Mouse (Mus musculus) layer of hippocampus, adult 8-10 months (tissue): ENCODE measurements at regions not wholly inside any gene's neighbourhood (a gene's known extent, or its start where the extent isn't known, plus 50 kb on each side); places are given as distances from the start of the nearest gene placed in this dataset.
A peak's percentile ranks its signal among the peaks of the same experiment; 100 is the strongest.

Experiments used
- DNase-seq, 2 experiments: peaks; one replicate each; pipeline ENCODE4 v3.0.0; 2022; ENCODE audit warnings: low spot score in 2 of 2

- DNase-seq, result no peak
Measured at GRCm38 (mm10) chr8:97866148-97866547, 1550.1 kb downstream of the Cdh8 start.

GRCm38 (mm10) chr8:97861511-97861910, 1554.8 kb downstream of the Cdh8 start:
- peak; percentile 3 to 24 for DNase-seq

GRCm38 (mm10) chr8:97860201-97860600, 1556.1 kb downstream of the Cdh8 start:
- no peak for DNase-seq

GRCm38 (mm10) chr8:97857252-97857651, 1559.0 kb downstream of the Cdh8 start:
- no peak for DNase-seq
